Mouse (Mus musculus) C3H10T1/2 (cell line): Measurements from ENCODE around the gene Hemk1. TPM values are rescaled to one million over a fixed set of nuclear protein-coding genes. Genes with fewer than 3 reads are reported as not detected.

Experiments used
- polyA plus RNA-seq, 2 experiments: library from polyadenylated mRNA; unstranded; fragments of >200 nt; fragmentation: generic; extraction: Trizol; gene quantifications; one replicate each; pipeline ENCODE4 v1.2.1; 2012; ENCODE audit warnings: missing spikeins in 2 of 2

Hemk1 gene
- polyA plus RNA-seq = 1 to 10 TPM; 5.8 to 8.9 TPM

GRCm38 (mm10) chr9:107338172-107338883 lies at the start of gene Hemk1:
TSS of gene Hemk1 (minus strand) at chr9:107338350.

GRCm38 (mm10) chr9:107340267-107340859 lies 2.2 kb upstream of the Hemk1 start, which contains the start of gene 6430571L13Rik:
TSS of gene 6430571L13Rik (plus strand) at chr9:107340602.

GRCm38 (mm10) chr9:107296016-107296040 lies 42.3 kb downstream of the Hemk1 start, which contains the start of gene Cish:
TSS of gene Cish (plus strand) at chr9:107296026.

GRCm38 (mm10) chr9:107289211-107290076 lies 48.7 kb downstream of the Hemk1 start, which contains the start of gene Mapkapk3:
TSS of gene Mapkapk3 (minus strand) at chr9:107289877.

Other genes with a start within 250 kb of the Hemk1 start
- not detected for gene Dock3, start 106.4 kb downstream of the Hemk1 start, polyA plus RNA-seq
- gene Mapkapk3, start 48.5 kb downstream of the Hemk1 start, polyA plus RNA-seq = under 1 TPM; 0.28 to 0.84 TPM
- 1 to 10 TPM in 1 of 2 experiments, under 1 TPM in 1; 0.97 to 1.4 TPM for gene Cish, start 42.3 kb downstream of the Hemk1 start, polyA plus RNA-seq
- gene 6430571L13Rik, start 2.3 kb upstream of the Hemk1 start, polyA plus RNA-seq = under 1 TPM; 0.08 to 0.24 TPM
- not detected for gene Cacna2d2, start 61.3 kb upstream of the Hemk1 start, polyA plus RNA-seq
- 10 to 100 TPM; 32.7 to 48.9 TPM for gene Tmem115, start 195.6 kb upstream of the Hemk1 start, polyA plus RNA-seq
- gene Cyb561d2, start 203.8 kb upstream of the Hemk1 start, polyA plus RNA-seq = 10 to 100 TPM; 29.6 to 37.6 TPM
- 10 to 100 TPM in 1 of 2 experiments, 1 to 10 TPM in 1; 9.4 to 26.1 TPM for gene Nprl2, start 203.9 kb upstream of the Hemk1 start, polyA plus RNA-seq
- 1 to 10 TPM in 1 of 2 experiments, under 1 TPM in 1; 0.35 to 1.9 TPM for gene Zmynd10, start 208.9 kb upstream of the Hemk1 start, polyA plus RNA-seq
- 10 to 100 TPM in 1 of 2 experiments, 1 to 10 TPM in 1; 5.5 to 34.0 TPM for gene Rassf1, start 213.2 kb upstream of the Hemk1 start, polyA plus RNA-seq
- 10 to 100 TPM; 17.5 to 22.1 TPM for gene Tusc2, start 224.9 kb upstream of the Hemk1 start, polyA plus RNA-seq
- gene Hyal2, start 229.6 kb upstream of the Hemk1 start, polyA plus RNA-seq = 10 to 100 TPM; 21.8 to 40.8 TPM
- 1 to 10 TPM; 1.3 to 6.7 TPM for gene Hyal1, start 238.6 kb upstream of the Hemk1 start, polyA plus RNA-seq
- gene Naa80, start 240.5 kb upstream of the Hemk1 start, polyA plus RNA-seq = 10 to 100 TPM; 12.6 to 25.8 TPM
- gene Hyal3, start 242.5 kb upstream of the Hemk1 start, polyA plus RNA-seq = under 1 TPM; 0.06 to 0.94 TPM
- gene Ifrd2, start 249.3 kb upstream of the Hemk1 start, polyA plus RNA-seq = 10 to 100 TPM; 11.2 to 50.5 TPM